Mouse (Mus musculus) heart, postnatal 0 days (tissue): ENCODE measurements at regions not wholly inside any gene's neighbourhood (a gene's known extent, or its start where the extent isn't known, plus 50 kb on each side); places are given as distances from the start of the nearest gene placed in this dataset.

Source experiments
- ATAC-seq: fragments of 200-750 bp; cut with Nextera tagmentation; 2 replicates; pipeline ENCODE4 v1.8.0; 2017; ENCODE audit warnings: low read depth, moderate number of reproducible peaks, moderate library complexity; ENCODE audit not compliant: insufficient read depth
- DNase-seq: peaks from one replicate; pipeline ENCODE4 v3.0.0-alpha.2; 2016; ENCODE audit warnings: low spot score
- H3K27ac ChIP-seq: fragments of 300-500 bp; sonication (generic); 2 replicates; pipeline ENCODE4 v1.5.1; 2014; ENCODE audit warnings: low read depth, mild to moderate bottlenecking
- H3K27me3 ChIP-seq: fragments of 300-500 bp; sonication (generic); 2 replicates; pipeline ENCODE4 v1.6.1; 2014; ENCODE audit warnings: low read length, mixed read lengths; ENCODE audit not compliant: control insufficient read depth, insufficient read depth
- H3K36me3 ChIP-seq: fragments of 300-500 bp; sonication (generic); replicated peaks from 2 replicates; pipeline ENCODE4 v1.6.1; 2014; ENCODE audit warnings: low read length, mixed read lengths; ENCODE audit not compliant: control insufficient read depth, insufficient read depth
- H3K4me1 ChIP-seq: fragments of 300-500 bp; sonication (generic); 2 replicates; pipeline ENCODE4 v1.6.1; 2014; ENCODE audit warnings: antibody characterized with exemption; ENCODE audit not compliant: control insufficient read depth, insufficient read depth
- H3K4me2 ChIP-seq: fragments of 300-500 bp; sonication (generic); 2 replicates; pipeline ENCODE4 v1.6.1; 2014; ENCODE audit warnings: low read depth, mild to moderate bottlenecking, low read length, moderate library complexity
- H3K4me3 ChIP-seq: fragments of 300-500 bp; sonication (generic); 2 replicates; pipeline ENCODE4 v1.5.1; 2014; ENCODE audit warnings: low read depth, low read length
- H3K9ac ChIP-seq: fragments of 300-500 bp; sonication (generic); replicated peaks from 2 replicates; pipeline ENCODE4 v1.6.1; 2014; ENCODE audit warnings: low read depth, low read length, mixed read lengths
- H3K9me3 ChIP-seq: fragments of 300-500 bp; sonication (generic); replicated peaks from 2 replicates; pipeline ENCODE4 v1.6.1; 2016; ENCODE audit warnings: low read length; ENCODE audit not compliant: control insufficient read depth
- CTCF ChIP-seq: IDR thresholded peaks from 2 replicates; pipeline ENCODE4 v1.5.1; 2016; ENCODE audit warnings: antibody characterized with exemption, control low read depth, low read depth
- EP300 ChIP-seq: IDR thresholded peaks from 2 replicates; pipeline ENCODE4 v1.6.1; 2016; ENCODE audit warnings: antibody characterized with exemption, low read depth
- WGBS: fragments of 180-500 bp; shearing (Covaris S2); extraction: QIAGEN DNeasy Blood & Tissue Kit; methylation state at CpG from one replicate; pipeline ENCODE4 v1.1.7; 2014; 5-methylcytosine and 5-hydroxymethylcytosine counted together

- no peak overlapping the region for H3K4me2 ChIP-seq
- no peaks in the 10 kb centered on the region for H3K27me3 ChIP-seq
- ATAC-seq (no peak), DNase-seq (no peak)
- no peaks in the 10 kb centered on the region for H3K36me3 ChIP-seq
- WGBS: 87% methylated on average over 8 of the region's 8 CpGs
- no peaks in the 10 kb centered on the region for H3K4me1 ChIP-seq
- no peak overlapping the region for H3K27ac ChIP-seq
- H3K9ac ChIP-seq: no peak overlapping the region
- TF ChIP-seq CTCF (no peak), EP300 (no peak)
- no peaks in the 10 kb centered on the region for H3K9me3 ChIP-seq
- no peak overlapping the region for H3K4me3 ChIP-seq
Observed at GRCm38 (mm10) chr12:68840815-68841214, 318.2 kb downstream of the Rps29 start.

- Histone ChIP-seq H3K9ac (no peak overlapping the region), H3K4me2 (no peak overlapping the region), H3K4me1 (no peaks in the 10 kb centered on the region), H3K4me3 (no peak overlapping the region), H3K27ac (no peak overlapping the region), H3K36me3 (no peaks in the 10 kb centered on the region), H3K9me3 (no peaks in the 10 kb centered on the region), H3K27me3 (no peaks in the 10 kb centered on the region)
- 74% methylated on average over 2 of the region's 2 CpGs for WGBS
- ATAC-seq (no peak), DNase-seq (no peak)
- TF ChIP-seq CTCF (no peak), EP300 (no peak)
Observed at GRCm38 (mm10) chr12:68840156-68840555, 318.8 kb downstream of the Rps29 start.

- 70% methylated on average over 3 of the region's 3 CpGs for WGBS
- ATAC-seq (no peak), DNase-seq (no peak)
- Histone ChIP-seq H3K36me3 (no peaks in the 10 kb centered on the region), H3K4me2 (no peak overlapping the region), H3K27me3 (no peaks in the 10 kb centered on the region), H3K9me3 (no peaks in the 10 kb centered on the region), H3K4me3 (no peak overlapping the region), H3K4me1 (no peaks in the 10 kb centered on the region), H3K9ac (no peak overlapping the region), H3K27ac (no peak overlapping the region)
- TF ChIP-seq EP300 (no peak), CTCF (no peak)
Observed at GRCm38 (mm10) chr12:68836023-68836422, 323.0 kb downstream of the Rps29 start.

- no peaks in the 10 kb centered on the region for H3K27me3 ChIP-seq
- no peak overlapping the region for H3K27ac ChIP-seq
- DNase-seq (no peak), ATAC-seq (no peak)
- H3K36me3 ChIP-seq: no peaks in the 10 kb centered on the region
- 39% methylated on average over 4 of the region's 4 CpGs for WGBS
- no peak overlapping the region for H3K4me2 ChIP-seq
- H3K4me3 ChIP-seq: no peak overlapping the region
- no peaks in the 10 kb centered on the region for H3K4me1 ChIP-seq
- no peaks in the 10 kb centered on the region for H3K9me3 ChIP-seq
- no peak overlapping the region for H3K9ac ChIP-seq
- TF ChIP-seq CTCF (no peak), EP300 (no peak)
Observed at GRCm38 (mm10) chr12:68833914-68834313, 325.1 kb downstream of the Rps29 start.

- no peak for ATAC-seq
- 57% methylated on average over 3 of the region's 3 CpGs for WGBS
Observed at GRCm38 (mm10) chr12:68829404-68829803, 329.6 kb downstream of the Rps29 start.

GRCm38 (mm10) chr12:68827549-68828249, 331.3 kb downstream of the Rps29 start:
- no peaks in the 10 kb centered on the region for H3K4me1 ChIP-seq
- ATAC-seq (no peak), DNase-seq (no peak)
- no peak overlapping the region for H3K4me2 ChIP-seq
- no peak overlapping the region for H3K4me3 ChIP-seq
- H3K36me3 ChIP-seq: no peaks in the 10 kb centered on the region
- H3K9me3 ChIP-seq: no peaks in the 10 kb centered on the region
- H3K9ac ChIP-seq: no peak overlapping the region
- no peak overlapping the region for H3K27ac ChIP-seq
- WGBS: 79% methylated on average over 9 of the region's 9 CpGs
- no peak for TF ChIP-seq CTCF
- TF ChIP-seq EP300: no peak
- no peaks in the 10 kb centered on the region for H3K27me3 ChIP-seq

More at GRCm38 (mm10) chr12:68829404-68829803, 329.6 kb downstream of the Rps29 start:
- Histone ChIP-seq H3K9ac (no peak overlapping the region), H3K4me3 (no peak overlapping the region), H3K4me1 (no peaks in the 10 kb centered on the region), H3K36me3 (no peaks in the 10 kb centered on the region), H3K27ac (no peak overlapping the region), H3K4me2 (no peak overlapping the region), H3K9me3 (no peaks in the 10 kb centered on the region), H3K27me3 (no peaks in the 10 kb centered on the region)
- TF ChIP-seq EP300: no peak
- no peak for TF ChIP-seq CTCF
- DNase-seq: no peak
